Mouse (Mus musculus): Measurements from ENCODE around the gene Pfdn6.

- TF ChIP-seq POLR2A (IDR thresholded peaks at IDR 0.05; ENCODE audit: insufficient read depth, low read depth, low read length) (no peak), CTCF (IDR thresholded peaks at IDR 0.05) (no peak)
Observed at GRCm38 (mm10) chr17:33972691-33973090, 32.5 kb upstream of the Pfdn6 start.
